Mouse (Mus musculus) hindbrain, embryonic 11.5 days (tissue): ENCODE data around the gene Slc41a3. TPM values are rescaled to one million over a fixed set of nuclear protein-coding genes. Genes with fewer than 3 reads are reported as not detected.
A peak's percentile ranks its signal among the peaks of the same experiment; 100 is the strongest.

Experiments used
- ATAC-seq: fragments of 200-750 bp; cut with Nextera tagmentation; 2 replicates; pipeline ENCODE4 v1.8.0; 2017; ENCODE audit warnings: mild to moderate bottlenecking, moderate TSS enrichment, moderate library complexity; ENCODE audit not compliant: low FRiP score
- DNase-seq: peaks from one replicate; pipeline ENCODE4 v3.0.0-alpha.2; 2015; ENCODE audit warnings: low spot score
- H3K27ac ChIP-seq: fragments of 300-500 bp; sonication (generic); 2 replicates; pipeline ENCODE4 v1.5.1; 2014; ENCODE audit warnings: mild to moderate bottlenecking, low read depth, low read length
- H3K27me3 ChIP-seq: fragments of 300-500 bp; sonication (generic); 2 replicates; pipeline ENCODE4 v1.6.1; 2014; ENCODE audit warnings: mild to moderate bottlenecking, low read length, moderate library complexity, mixed read lengths; ENCODE audit not compliant: control insufficient read depth, insufficient read depth
- H3K36me3 ChIP-seq: fragments of 300-500 bp; sonication (generic); 2 replicates; pipeline ENCODE4 v1.6.1; 2014; ENCODE audit warnings: mild to moderate bottlenecking, low read length, moderate library complexity, mixed read lengths; ENCODE audit not compliant: control insufficient read depth, insufficient read depth
- H3K4me1 ChIP-seq: fragments of 300-500 bp; sonication (generic); replicated peaks from 2 replicates; pipeline ENCODE4 v1.6.1; 2014; ENCODE audit warnings: low read length, mixed read lengths; ENCODE audit not compliant: control insufficient read depth, insufficient read depth
- H3K4me2 ChIP-seq: fragments of 300-500 bp; sonication (generic); replicated peaks from 2 replicates; pipeline ENCODE4 v1.6.1; 2014; ENCODE audit warnings: mild to moderate bottlenecking, low read depth, low read length
- H3K4me3 ChIP-seq: fragments of 300-500 bp; sonication (generic); 2 replicates; pipeline ENCODE4 v1.5.1; 2014; ENCODE audit warnings: low read depth, low read length
- H3K9ac ChIP-seq: fragments of 300-500 bp; sonication (generic); 2 replicates; pipeline ENCODE4 v1.6.1; 2014; ENCODE audit warnings: low read depth, low read length
- H3K9me3 ChIP-seq: fragments of 300-500 bp; sonication (generic); 2 replicates; pipeline ENCODE4 v1.6.1; 2016; ENCODE audit warnings: low read length; ENCODE audit not compliant: control insufficient read depth
- WGBS: fragments of 180-500 bp; shearing (Covaris S2); extraction: QIAGEN DNeasy Blood & Tissue Kit; methylation state at CpG from one replicate; pipeline ENCODE4 v1.1.7; 2014; 5-methylcytosine and 5-hydroxymethylcytosine counted together
- polyA plus RNA-seq: library from polyadenylated mRNA; unstranded; fragments of >200 nt; fragmentation: Nextera tagmentation; extraction: Ambion mirVana; gene quantifications from 2 replicates; pipeline ENCODE4 v1.2.1, GENCODE M21; 2014

The Slc41a3 gene
- polyA plus RNA-seq, 1 experiment from 2014 or later, result 3.2 TPM

DNA sequence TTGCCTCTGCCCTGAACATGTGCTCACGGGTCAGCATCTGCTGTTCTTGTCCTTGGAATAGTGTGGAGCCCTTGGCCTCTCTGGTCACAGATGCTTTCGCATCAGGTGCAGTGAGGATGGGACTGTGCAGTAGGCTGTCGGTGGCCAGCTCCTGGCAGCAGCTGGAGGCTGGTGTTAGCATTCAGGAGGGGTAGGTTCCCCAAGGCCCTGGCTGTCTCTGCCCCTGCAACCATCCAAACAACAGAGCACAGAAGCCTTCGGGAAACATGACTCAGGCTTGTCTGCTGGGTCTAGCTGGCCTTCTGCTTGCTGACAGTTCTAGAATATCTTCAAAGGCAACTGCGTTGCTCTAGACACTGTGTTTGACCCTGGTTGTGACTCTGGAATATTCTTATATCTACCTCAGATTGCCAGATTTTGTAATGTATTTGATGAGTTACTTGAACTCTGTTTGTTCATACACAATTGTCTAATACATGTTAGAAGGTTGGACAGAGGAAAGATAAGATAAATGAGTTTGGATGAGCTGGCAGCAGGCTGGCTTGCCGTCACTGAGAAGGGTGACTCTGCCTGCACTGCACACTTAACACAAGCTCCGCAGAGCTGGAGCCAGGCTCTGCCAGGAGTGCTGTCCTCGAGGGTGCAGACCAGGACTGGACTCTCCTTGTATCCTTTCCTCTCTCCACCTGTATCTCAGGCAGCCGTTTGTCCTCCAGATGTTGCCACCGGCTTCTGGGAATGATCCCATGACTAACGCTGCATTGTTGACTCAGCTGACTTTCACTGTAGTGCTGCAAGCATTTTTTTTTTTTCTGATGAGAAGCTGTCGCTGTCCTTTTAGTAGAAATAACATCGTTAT is 38.9 kb upstream of the Slc41a3 start:
- no peaks in the 10 kb centered on the region for H3K36me3 ChIP-seq
- H3K4me1 ChIP-seq, result no peaks in the 10 kb centered on the region
- no peak overlapping the region for H3K4me2 ChIP-seq
- no peaks in the 10 kb centered on the region for H3K27me3 ChIP-seq
- no peak for ATAC-seq
- no peak overlapping the region for H3K27ac ChIP-seq
- no peak for DNase-seq
- no peak overlapping the region for H3K9ac ChIP-seq
- no peaks in the 10 kb centered on the region for H3K9me3 ChIP-seq
- 67% methylated on average over 13 of the region's 13 CpGs for WGBS
- no peak overlapping the region for H3K4me3 ChIP-seq

DNA sequence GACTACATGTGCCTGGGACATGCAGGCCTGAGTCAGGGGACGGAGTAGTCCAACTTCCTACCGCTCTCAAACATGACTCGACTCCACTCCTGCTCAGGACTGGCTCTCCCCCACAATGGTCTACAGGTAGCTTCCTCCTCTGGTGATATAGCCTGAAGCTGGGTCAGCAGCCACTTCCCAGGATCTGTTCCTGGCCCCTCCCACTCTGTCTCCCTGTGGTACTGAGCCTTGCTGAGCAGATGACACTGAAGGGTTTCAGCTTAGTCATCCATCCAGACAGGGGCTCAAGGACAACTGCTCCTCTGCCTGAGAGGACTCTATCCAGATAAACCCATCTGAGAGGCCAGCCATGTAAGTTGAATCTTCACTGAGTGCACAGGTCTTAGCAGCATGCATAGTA is 37.0 kb upstream of the Slc41a3 start:
- WGBS, result 94% methylated on average over 3 of the region's 3 CpGs
- H3K4me3 ChIP-seq, result no peak overlapping the region
- DNase-seq (no peak), ATAC-seq (no peak)
- no peaks in the 10 kb centered on the region for H3K9me3 ChIP-seq
- no peak overlapping the region for H3K4me2 ChIP-seq
- H3K9ac ChIP-seq, result no peak overlapping the region
- no peaks in the 10 kb centered on the region for H3K4me1 ChIP-seq
- H3K27me3 ChIP-seq, result no peaks in the 10 kb centered on the region
- no peak overlapping the region for H3K27ac ChIP-seq
- H3K36me3 ChIP-seq, result no peaks in the 10 kb centered on the region

DNA sequence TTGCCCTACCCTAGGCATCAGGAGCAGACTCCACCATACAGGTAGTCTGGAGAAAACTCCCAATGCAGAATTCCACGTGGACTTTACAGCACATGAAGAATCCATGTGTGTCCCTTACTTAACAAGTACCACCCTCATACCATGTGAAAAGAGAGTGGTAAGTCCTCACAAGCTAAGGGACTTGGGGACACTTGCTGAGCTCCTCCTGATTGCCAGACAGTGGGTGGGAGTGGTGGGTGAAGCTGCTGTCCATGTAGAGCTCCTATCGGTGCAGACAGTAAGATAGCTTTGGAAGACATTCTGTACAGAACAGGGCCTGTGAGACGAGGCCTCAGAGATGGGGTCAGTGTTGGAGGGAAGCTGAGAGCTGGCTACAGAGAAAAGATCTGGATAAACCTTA is 36.6 kb upstream of the Slc41a3 start:
- DNase-seq (no peak), ATAC-seq (no peak)
- H3K4me1 ChIP-seq, result no peaks in the 10 kb centered on the region
- WGBS, result 73% methylated on average over 3 of the region's 3 CpGs
- no peak overlapping the region for H3K4me2 ChIP-seq
- no peaks in the 10 kb centered on the region for H3K27me3 ChIP-seq
- no peak overlapping the region for H3K27ac ChIP-seq
- H3K4me3 ChIP-seq, result no peak overlapping the region
- H3K9ac ChIP-seq, result no peak overlapping the region
- no peaks in the 10 kb centered on the region for H3K9me3 ChIP-seq
- H3K36me3 ChIP-seq, result no peaks in the 10 kb centered on the region

DNA sequence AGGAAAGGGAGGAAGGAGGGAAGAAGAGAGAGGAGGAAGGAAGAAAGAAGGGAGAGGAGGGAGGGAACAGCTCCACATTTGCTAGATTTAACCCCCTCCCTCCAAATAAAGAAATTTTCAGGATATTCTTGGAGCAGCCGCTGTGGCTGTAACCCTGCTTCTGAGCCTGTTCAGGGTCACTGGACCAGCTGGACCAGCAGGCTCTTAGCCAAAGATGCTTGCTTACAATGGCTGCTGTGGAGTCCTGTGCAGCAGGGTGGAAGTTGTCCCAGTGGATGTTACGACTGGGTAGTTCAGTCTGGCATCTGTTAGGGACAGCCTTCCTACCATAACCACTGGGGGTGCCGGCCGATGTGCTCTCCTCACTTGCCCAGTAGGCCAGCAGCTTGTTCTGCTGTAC is 35.8 kb upstream of the Slc41a3 start:
- WGBS, result 89% methylated on average over 4 of the region's 4 CpGs
- H3K4me3 ChIP-seq, result no peak overlapping the region

DNA sequence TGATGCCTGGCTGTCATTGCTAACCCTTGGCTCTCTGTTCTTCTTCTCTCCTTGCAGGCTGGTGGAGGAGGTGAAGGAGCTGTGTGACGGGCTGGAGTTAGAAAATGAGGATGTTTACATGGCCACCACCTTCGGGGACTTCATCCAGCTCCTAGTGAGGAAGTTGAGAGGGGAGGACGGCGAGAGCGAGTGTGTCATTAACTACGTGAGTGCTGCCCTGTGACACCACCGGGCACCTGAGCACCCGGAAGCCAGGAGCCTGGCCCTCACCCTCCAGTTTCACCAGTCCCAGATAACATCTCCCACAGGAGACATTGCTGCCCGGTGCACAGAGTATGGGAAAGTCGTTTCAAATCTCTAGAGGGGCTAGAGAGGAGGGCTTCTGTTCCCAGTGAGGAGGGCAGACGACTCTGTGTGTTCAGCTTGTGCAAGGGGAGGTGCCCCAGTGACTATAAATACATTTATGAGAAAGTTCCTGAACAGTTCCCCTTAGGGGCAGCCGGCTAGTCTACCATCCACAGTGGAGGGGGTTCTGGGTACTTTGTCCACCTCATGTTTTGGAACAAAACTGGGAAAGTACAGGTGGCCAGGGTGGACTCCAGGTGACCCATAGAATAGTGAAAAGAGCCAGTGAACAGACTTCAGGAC is 34.7 kb upstream of the Slc41a3 start:
- Histone ChIP-seq H3K27ac (no peak overlapping the region), H3K36me3 (no peaks in the 10 kb centered on the region), H3K9ac (no peak overlapping the region), H3K4me1 (no peaks in the 10 kb centered on the region), H3K9me3 (no peaks in the 10 kb centered on the region), H3K4me3 (no peak overlapping the region), H3K27me3 (no peaks in the 10 kb centered on the region), H3K4me2 (no peak overlapping the region)
- no peak for DNase-seq
- 82% methylated on average over 12 of the region's 12 CpGs for WGBS
- ATAC-seq, result no peak

More for the DNA sequence above, 35.8 kb upstream of the Slc41a3 start:
- no peak overlapping the region for H3K4me2 ChIP-seq
- DNase-seq, result no peak
- no peaks in the 10 kb centered on the region for H3K4me1 ChIP-seq
- no peaks in the 10 kb centered on the region for H3K27me3 ChIP-seq
- no peak overlapping the region for H3K9ac ChIP-seq
- no peak for ATAC-seq
- H3K9me3 ChIP-seq, result no peaks in the 10 kb centered on the region
- H3K36me3 ChIP-seq, result no peaks in the 10 kb centered on the region
- H3K27ac ChIP-seq, result no peak overlapping the region

DNA sequence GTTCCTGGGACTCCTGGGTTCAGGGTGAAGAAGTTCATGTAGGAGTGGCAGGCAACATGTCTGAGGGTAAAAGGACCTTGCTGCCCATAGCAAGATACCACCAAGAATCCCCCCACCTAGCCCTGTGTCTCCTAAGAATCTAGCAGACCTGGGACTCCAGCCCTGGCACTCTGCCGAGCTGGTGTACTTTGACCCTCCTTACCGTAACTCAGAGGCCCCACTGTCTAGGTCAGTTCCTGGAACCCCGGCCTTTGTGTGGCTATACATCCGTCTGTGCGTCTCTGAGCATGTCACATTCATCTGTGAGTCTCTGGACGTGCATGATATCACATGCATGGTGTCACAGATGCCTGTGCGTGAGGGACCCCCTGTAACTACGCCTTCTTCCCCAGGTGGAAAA is 34.1 kb upstream of the Slc41a3 start:
- Histone ChIP-seq H3K4me3 (no peak overlapping the region), H3K4me1 (no peaks in the 10 kb centered on the region), H3K27me3 (no peaks in the 10 kb centered on the region), H3K4me2 (no peak overlapping the region), H3K27ac (no peak overlapping the region), H3K36me3 (no peaks in the 10 kb centered on the region), H3K9me3 (no peaks in the 10 kb centered on the region), H3K9ac (no peak overlapping the region)
- ATAC-seq (no peak), DNase-seq (no peak)
- WGBS, result 91% methylated on average over 8 of the region's 8 CpGs

DNA sequence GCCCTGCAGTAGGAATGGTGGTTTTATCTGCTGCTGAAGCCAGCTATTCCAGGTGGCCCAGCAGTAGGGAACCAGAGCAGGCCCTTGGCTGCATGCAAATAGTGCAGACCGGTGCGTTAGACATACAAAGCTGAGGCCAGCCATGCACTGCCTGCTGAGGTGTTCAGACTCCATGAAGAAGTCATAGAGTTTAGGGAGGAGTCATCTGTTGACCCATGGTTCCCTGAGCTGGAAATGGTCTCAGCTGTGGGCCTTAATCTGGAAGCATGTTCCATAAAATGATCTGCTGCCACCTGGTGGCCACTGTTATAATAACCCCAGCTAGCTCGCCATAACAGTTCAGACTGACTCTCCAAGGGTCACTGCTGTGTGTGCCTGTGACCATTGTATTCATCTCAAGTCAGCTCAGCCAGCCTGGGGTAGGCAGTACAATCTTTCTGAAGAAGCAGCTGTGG is 29.2 kb upstream of the Slc41a3 start:
- DNase-seq, result peak; percentile 91
- H3K9ac ChIP-seq, result no peak overlapping the region
- H3K4me3 ChIP-seq, result no peak overlapping the region
- no peaks in the 10 kb centered on the region for H3K9me3 ChIP-seq
- no peak overlapping the region for H3K4me2 ChIP-seq
- H3K36me3 ChIP-seq, result no peaks in the 10 kb centered on the region
- 35% methylated on average over 3 of the region's 3 CpGs for WGBS
- H3K27me3 ChIP-seq, result no peaks in the 10 kb centered on the region
- peak; percentile 74 for ATAC-seq
- no peak overlapping the region for H3K27ac ChIP-seq
- no peaks in the 10 kb centered on the region for H3K4me1 ChIP-seq

DNA sequence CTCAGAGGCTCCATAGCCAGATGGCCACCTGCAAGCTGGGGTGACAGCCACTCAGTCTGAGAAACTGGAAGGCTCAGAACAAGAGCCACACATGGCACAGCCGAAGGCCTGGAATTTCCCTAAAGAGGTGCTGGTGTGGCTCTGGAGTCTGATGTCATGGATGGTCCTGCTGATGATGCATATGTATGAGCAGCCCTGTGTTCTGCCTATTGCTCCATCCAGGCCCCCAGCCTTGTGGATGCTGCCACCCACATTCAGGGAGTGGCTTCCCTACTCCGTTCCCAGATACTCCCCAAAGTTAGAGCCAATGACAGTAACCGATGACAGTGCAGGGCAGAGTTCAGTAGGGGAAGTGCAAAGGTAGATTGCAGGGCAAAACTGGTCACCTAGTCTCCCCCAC is 26.4 kb upstream of the Slc41a3 start:
- Histone ChIP-seq H3K9ac (no peak overlapping the region), H3K9me3 (no peaks in the 10 kb centered on the region), H3K4me2 (no peak overlapping the region), H3K27ac (no peak overlapping the region), H3K36me3 (no peaks in the 10 kb centered on the region), H3K27me3 (no peaks in the 10 kb centered on the region), H3K4me1 (no peaks in the 10 kb centered on the region), H3K4me3 (no peak overlapping the region)
- DNase-seq (no peak), ATAC-seq (no peak)
- 66% methylated on average over 3 of the region's 3 CpGs for WGBS

DNA sequence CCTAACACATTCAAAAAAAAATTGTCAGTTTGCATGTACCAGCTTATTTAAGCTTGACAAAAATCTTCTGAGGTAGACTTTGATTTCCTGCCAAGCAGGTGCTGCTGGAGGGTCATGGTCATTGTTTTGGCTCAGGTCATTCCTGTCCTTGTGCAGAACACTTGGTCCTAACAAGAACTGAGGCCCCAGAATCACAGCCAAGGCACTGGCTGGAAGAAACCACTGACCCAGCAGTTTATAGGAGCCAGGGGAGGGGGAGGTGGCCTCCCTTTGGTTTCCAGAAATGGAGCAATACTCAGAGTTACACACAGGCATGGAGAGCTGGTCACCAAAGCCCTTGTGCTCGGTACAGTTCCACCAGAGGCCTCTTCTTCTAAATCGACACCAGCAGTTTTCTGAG is 22.2 kb upstream of the Slc41a3 start:
- H3K4me1 ChIP-seq, result no peaks in the 10 kb centered on the region
- H3K4me3 ChIP-seq, result no peak overlapping the region
- H3K9me3 ChIP-seq, result no peaks in the 10 kb centered on the region
- WGBS, result 84% methylated on average over 2 of the region's 2 CpGs
- H3K27me3 ChIP-seq, result no peaks in the 10 kb centered on the region
- ATAC-seq, result no peak
- no peak overlapping the region for H3K27ac ChIP-seq
- H3K36me3 ChIP-seq, result no peaks in the 10 kb centered on the region
- H3K4me2 ChIP-seq, result no peak overlapping the region
- H3K9ac ChIP-seq, result no peak overlapping the region
- no peak for DNase-seq
